Mouse (Mus musculus) urinary bladder, postnatal 36 days (tissue): Measurements from ENCODE around the gene Rassf1.

ENCODE experiments used
- DNase-seq, 2 experiments: peaks; one replicate each; pipeline ENCODE4 v3.0.0; 2022; ENCODE audit warnings: low spot score in 2 of 2, mixed read lengths in 1 of 2

Gene Rassf1

GRCm38 (mm10) chr9:107579023-107579900 is 27.9 kb downstream of the Rassf1 start:
- no peak for DNase-seq

DNA sequence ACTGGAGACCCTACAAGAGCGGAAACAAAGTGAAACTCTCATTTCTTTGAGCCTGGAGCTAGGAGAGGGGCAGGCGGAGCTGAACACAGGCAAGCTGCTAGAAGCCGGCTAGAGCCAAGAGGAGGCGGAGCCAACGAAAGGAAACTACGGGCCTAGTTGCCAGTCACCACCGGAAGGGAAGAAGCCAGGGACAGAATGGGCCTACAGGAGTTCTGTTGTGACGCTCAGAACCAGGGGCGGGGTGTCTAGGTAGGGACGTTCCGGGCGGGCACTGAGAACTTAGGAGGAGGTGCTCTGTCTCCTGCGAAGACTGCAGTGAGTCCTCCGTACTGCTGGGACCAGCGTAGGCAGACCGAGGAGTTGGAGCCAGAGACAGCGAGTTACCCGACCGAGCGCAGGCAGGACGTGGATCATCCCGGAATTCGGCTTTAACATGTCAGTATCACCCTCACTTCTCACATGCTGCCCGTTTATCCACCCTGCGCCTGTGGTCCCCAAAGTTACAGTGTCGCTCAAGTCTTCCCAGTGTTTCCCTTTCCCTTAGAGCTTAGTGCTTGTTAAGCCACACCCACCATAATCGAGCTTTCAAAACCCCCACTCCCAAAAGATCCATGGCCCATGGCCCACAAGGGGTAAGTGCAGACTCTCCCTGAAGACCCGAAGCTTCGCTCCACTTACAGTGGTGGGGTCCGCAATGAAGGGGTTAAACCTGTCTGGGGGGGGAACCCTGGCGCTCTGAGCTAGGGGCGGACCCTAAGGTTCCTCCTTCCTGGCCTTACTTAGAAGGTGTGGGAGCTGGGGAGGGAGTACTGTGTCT is 29.4 kb downstream of the Rassf1 start, which contains the start of gene Hyal3:
Gene Hyal3, plus strand, starts transcription at position 318 of the 817 bp plus-strand sequence.
- DNase-seq, result peak; percentile 84 to 92

DNA sequence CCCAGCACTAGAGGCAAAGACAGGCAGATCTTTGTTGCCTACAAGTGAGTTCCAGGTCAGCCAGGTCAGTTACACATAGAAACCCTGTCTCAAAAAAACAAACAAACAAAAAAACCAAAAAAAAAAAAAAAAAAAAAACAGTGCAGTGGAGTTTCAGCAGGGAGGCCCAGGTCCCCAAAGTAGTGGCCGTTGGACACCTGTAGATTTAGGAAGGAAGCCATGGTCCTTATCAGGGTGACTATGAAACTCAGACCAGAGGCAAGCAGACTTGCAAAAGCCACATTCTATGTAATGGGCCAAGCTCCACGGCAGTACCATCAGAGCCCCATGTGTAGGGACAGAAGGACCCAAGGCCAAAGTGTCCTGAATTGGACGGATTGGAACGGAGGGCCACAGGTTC is 30.2 kb downstream of the Rassf1 start:
- no peak for DNase-seq

- no peak for DNase-seq
Observed at GRCm38 (mm10) chr9:107582509-107583062, 31.2 kb downstream of the Rassf1 start.

GRCm38 (mm10) chr9:107583174-107583573 is 31.8 kb downstream of the Rassf1 start:
- DNase-seq, result no peak

- DNase-seq, result no peak
Observed at GRCm38 (mm10) chr9:107586504-107586903, 35.1 kb downstream of the Rassf1 start.

GRCm38 (mm10) chr9:107586974-107587832 is 35.8 kb downstream of the Rassf1 start, which contains the start of gene Ifrd2:
Gene Ifrd2, plus strand, starts transcription at chr9:107587642.
- DNase-seq, result peak; percentile 93 to 97

DNA sequence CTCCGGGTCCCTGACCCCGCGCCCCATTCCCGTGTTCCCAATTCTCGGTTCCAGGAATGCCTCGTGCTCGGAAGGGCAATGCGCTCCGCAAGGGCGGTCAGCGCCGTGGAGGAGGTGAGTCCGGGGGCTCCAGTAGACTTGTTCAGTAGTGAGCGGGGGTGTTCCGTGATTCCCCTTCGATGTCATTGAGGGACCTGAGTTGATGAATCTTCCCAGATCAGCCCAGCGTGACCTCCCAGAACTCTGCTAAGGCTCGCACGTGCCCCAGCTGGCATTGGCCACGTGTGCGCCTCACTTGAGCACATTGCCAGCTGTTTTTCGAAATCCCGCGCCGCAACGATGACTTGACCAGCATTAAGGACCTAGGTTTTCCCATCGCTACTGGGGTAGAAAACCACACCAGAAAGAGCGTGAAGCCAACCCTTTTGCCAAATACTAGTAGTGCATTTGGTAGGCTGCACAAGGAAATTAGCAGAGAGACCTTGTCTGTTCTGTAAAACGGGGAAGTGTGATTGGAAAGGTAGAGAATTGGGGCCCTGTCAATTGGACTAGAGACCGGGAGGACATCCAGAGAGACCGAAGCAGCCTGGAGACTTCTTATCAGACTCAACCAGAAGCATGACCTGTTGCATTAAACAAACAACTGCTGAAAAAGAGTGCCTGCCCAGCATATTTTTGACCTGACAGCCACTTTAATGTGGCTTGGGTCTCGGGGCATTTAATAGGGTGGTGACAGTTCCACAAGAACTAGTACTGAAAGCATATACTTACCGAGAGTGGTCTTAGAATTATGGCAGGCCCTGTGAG is 36.7 kb downstream of the Rassf1 start:
- DNase-seq, result peak in 1 of 2 experiments; percentile 66

DNA sequence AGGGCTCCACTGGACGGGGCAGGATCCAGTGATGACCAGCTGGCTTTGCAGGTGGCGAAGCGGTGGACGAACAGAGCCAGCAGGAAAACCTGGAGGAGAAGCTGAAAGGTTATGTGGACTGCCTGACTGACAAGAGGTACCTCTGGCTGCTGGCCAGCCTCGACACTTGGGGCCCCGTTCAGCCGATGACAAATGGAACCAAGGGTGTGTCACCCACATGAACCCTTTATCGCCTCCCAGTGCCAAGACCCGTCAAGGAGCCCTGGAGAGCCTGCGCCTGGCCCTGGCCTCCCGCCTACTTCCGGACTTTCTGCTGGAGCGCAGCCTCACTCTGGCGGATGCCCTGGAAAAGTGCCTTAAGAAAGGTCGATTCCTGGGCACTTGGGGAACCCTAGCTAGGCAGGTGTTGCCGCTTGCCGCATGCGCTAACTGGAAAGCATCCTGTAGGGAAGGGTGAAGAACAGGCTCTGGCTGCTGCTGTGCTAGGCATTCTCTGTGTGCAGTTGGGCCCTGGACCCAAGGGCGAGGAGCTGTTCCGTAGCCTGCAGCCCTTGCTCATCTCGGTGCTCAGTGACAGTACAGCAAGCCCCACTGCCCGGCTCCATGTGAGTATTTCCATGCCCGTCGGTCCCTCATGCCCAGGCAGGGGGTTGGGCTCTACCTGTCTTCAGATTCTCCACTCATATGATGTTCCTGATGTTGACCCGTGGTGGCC is 38.9 kb downstream of the Rassf1 start:
- no peak for DNase-seq

- DNase-seq, result no peak
Observed at GRCm38 (mm10) chr9:107590773-107591060, 39.4 kb downstream of the Rassf1 start.

DNA sequence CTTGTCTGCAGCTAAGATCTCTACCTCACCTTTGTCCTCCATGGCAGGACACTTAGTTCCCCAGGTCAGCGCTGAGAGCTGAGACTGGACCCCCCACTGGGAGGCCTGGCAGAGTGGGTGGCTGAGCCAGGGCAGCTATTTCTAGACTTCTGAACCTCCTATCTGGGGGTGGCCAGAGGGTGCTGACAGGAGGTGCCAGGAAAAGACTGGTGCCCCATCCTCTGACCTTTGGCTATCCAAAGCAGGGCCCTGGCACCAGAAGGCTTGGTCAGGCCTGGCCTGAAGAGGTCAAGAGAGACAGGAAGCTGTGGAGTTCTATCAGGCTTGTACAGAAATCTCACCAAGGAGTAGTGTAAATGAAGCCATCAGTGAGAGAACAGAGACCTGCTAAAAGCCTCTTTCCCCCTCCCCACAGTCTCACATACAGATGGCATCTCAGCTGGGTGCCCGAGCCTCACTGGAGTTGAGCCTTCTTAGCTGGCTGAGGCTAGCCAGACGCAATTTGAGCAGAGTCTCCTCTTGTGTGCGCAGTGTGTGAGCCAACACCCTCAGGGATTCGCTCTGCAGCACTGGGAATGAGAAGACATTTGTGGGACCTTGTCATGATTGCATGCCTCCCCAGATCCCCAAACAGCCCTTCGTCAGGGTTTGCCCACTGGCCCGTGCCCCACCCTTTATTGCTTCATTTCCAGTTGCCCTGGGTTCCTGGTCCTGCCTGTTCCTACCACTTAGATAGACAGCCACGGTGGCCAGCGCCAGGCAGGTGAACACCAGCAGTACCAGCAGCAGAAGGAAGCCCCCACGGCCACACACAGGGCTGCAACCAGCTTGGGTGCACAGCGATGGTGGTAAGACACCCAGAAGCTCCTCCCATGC is 42.0 kb downstream of the Rassf1 start:
- DNase-seq, result no peak

DNA sequence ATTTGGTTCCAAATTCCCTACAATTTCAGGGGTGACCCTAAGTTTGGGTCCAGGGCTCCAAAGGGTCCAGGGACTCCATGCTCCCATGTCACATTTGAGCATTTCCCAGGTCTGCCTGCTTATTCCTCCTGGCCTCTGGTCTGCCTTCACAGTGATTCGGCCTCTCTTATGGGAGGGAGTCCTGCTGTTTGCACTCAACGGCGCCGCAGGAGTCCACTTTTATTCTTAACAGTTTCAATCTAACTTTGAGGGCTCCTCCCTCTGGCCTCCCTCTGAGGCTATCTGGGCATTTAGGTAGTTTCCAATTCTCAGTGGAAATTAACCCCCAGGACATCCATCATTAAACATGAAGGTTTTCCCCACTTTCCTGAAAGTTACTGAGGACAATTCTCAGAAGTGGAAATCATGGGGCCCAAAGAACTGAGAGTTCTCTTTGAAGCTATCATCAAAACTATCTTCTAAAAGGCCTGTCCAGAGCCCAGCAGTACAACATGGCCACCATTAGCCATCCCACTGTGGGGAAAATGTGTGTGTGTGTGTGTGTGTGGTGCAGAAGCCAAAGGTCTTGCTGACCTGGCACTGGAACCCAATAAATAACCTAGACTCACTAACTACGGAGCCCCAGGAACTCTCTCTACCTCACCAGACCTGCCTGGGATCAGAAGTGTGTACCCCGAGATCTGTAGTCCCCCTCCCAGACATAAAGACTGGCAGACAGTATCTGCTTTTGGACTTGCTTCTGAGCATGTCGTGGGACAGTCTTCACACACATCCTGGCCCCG is 43.1 kb downstream of the Rassf1 start:
- no peak for DNase-seq

- DNase-seq, result no peak
Observed at GRCm38 (mm10) chr9:107596619-107597569, 45.5 kb downstream of the Rassf1 start.

DNA sequence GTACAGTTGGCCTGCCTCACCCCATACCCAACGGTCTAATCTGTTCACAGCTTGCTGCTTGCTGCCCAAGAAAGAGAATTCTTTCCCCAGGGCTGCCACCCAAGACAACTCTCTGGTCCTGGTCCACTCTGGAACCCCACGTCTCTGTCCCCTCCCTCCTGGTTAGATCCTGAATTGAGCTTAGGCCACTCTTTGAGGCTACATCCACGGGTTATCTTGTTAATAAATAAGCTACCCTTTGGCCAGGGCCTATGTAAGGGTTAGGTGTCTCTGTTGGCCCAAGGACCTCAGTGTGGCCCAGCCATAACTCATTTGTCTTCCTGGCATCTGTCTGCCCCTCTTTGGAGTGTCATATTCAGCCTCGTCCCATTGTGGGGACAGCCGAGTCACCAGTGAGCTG is 47.0 kb downstream of the Rassf1 start:
- no peak for DNase-seq

GRCm38 (mm10) chr9:107599433-107599832 is 48.1 kb downstream of the Rassf1 start:
- no peak for DNase-seq

DNA sequence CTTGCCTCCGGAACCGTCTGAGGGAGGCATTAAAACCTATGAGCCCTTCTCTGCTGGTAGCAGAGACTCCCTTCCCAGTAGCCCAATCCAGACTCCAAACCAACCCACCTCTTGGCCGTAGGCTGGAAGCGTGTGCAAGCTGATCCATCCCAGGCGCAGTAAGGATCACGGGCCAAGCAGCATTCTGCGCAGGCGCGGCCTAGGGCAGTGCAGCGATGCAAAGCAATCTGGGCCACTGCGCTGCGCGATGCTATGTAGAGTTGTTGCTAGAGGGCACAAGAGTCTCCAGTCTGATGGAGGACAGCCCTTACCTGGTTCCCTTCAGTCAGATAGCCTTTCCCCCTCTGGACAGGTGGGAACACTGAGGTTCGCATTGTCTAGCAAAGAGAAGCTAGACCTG is 48.5 kb downstream of the Rassf1 start:
- DNase-seq, result no peak

DNA sequence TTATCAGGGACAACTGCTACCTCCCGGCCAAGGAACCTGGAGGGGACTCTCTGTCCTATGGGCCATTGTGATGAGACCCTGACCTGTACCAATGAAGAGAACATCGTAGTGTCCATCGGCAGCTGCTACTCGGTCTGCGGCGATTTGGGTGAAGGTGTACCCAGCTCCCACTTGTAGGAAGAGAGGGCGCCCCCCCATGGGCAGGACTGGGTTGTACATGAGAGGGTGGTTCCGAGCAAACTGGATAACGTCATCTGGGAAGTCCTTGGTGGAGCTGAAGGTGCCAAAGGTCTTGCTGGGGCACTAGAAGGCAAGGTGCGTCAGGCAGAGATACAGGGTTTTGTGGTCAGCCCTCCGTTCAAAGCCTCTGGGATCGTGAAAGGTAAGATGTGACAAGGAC is 49.4 kb downstream of the Rassf1 start:
- no peak for DNase-seq
